Mouse (Mus musculus) lung, adult 2 months (tissue): ENCODE measurements around the gene Fndc3b. TPM values are rescaled to one million over a fixed set of nuclear protein-coding genes. Genes with fewer than 3 reads are reported as not detected.

ENCODE experiments used
- DNase-seq: peaks from one replicate; pipeline ENCODE4 v3.0.0; 2022
- H3K4me1 ChIP-seq: fragments of 200-500 bp; 2 replicates; pipeline ENCODE4 v1.6.1; 2011; ENCODE audit warnings: low read length; ENCODE audit not compliant: control insufficient read depth, insufficient read depth
- H3K4me3 ChIP-seq: fragments of 200-500 bp; replicated peaks from 2 replicates; pipeline ENCODE3; 2011; ENCODE audit warnings: low read depth, mild to moderate bottlenecking, control low read depth, low read length; ENCODE audit errors: extremely low read depth
- CTCF ChIP-seq: fragments of 200-500 bp; IDR thresholded peaks from 2 replicates; pipeline ENCODE4 v1.5.1; 2011; ENCODE audit warnings: mild to moderate bottlenecking, low read length, control low read depth; ENCODE audit not compliant: insufficient read depth
- POLR2A ChIP-seq: fragments of 200-500 bp; IDR thresholded peaks from 2 replicates; pipeline ENCODE4 v1.6.1; 2011; ENCODE audit warnings: low read depth, mild to moderate bottlenecking, control low read depth, low read length, borderline replicate concordance; ENCODE audit errors: extremely low read depth
- WGBS: fragments of 180-500 bp; shearing (Covaris S2); methylation state at CpG from one replicate; pipeline ENCODE4 v1.1.7; 2018; 5-methylcytosine and 5-hydroxymethylcytosine counted together
- polyA plus RNA-seq: library from polyadenylated mRNA; depleted of rRNA; stranded (reverse); fragments of >200 nt; gene quantifications from 2 replicates; pipeline ENCODE4 v1.2.3, GENCODE M21; 2012

Gene Fndc3b
- polyA plus RNA-seq, 1 experiment: 23.8 TPM

- DNase-seq: no peak
- Histone ChIP-seq H3K4me1 (no peaks in the 10 kb centered on the region), H3K4me3 (no peak overlapping the region)
- 89% methylated on average over 7 of the region's 7 CpGs for WGBS
- no peak for TF ChIP-seq POLR2A
- no peak for TF ChIP-seq CTCF
These were observed 235.2 kb downstream of the Fndc3b start for GRCm38 (mm10) chr3:27475899-27476298.

DNA sequence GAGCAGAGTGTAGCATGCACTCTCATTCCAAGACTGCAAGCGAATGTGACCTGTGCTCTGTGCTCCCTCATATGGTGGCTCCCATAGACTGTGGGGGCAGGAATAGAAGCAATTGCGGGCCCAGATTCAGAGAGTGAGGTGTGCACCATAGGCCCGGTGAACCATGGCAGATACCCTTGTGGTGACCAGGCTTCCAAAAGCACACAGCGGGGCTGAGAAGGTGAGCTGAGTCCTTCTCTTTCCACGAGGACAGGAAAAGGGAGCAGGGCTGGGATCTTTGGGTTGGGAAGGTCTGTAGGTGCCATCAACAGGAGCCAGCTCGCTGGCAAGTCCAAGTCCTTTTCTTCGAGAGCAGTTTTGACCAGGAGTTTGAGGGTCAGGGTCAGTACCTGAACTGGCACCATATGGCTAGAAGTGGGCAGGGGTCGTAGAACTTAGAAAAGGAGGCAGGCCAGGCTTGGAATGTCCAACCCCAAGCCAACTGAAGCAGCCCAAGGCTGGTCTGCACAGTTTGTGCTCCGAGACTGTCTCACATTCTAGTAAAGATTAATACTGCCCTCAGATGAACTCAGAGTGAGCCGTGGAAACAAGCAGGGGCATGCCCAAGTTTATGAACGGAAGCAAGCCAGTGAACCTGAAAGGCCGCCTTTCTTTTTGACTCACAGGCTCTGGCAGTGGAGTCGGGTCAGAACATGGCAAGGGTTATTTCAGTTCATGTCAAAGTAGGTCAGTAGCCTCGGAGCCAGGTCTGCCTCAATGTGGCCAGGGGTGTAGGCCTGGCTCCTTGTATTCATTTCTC is 237.1 kb downstream of the Fndc3b start:
- no peak overlapping the region for H3K4me3 ChIP-seq
- TF ChIP-seq POLR2A (no peak), CTCF (no peak)
- DNase-seq: no peak
- 83% methylated on average over 14 of the region's 14 CpGs for WGBS
- H3K4me1 ChIP-seq: no peaks in the 10 kb centered on the region

DNA sequence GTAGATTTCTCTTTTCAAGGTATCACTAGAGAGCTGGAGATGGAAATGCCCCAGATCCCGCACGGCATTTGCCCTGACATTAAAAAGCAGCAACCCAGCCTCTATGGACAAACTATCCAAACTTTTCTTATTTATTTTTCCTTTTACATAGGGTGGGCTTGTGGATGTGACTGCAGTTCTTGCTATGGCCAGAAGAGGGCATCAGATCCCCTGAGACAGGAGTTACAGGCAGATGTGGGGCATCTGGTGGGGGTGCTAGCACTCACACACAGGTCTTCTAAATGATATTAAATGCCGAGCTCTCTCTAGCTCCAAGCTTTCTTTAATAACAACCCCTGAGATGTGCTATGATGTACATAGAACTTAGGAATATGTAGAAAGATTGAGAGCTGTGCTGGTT is 238.3 kb downstream of the Fndc3b start:
- 95% methylated on average over 3 of the region's 3 CpGs for WGBS
- Histone ChIP-seq H3K4me3 (no peak overlapping the region), H3K4me1 (no peaks in the 10 kb centered on the region)
- TF ChIP-seq CTCF (peak; percentile 29; the same call in 1 of the 2 replicates), POLR2A (no peak)
- DNase-seq: no peak

GRCm38 (mm10) chr3:27470781-27471180 is 240.3 kb downstream of the Fndc3b start:
- no peak for TF ChIP-seq CTCF
- TF ChIP-seq POLR2A: no peak
- no peak for DNase-seq
- Histone ChIP-seq H3K4me1 (0 out of 2 replicates have a peak, but pooled peaks cover 3% of the 10 kb centered on the region), H3K4me3 (no peak overlapping the region)
- WGBS: 74% methylated on average over 8 of the region's 8 CpGs

- no peak for TF ChIP-seq CTCF
- no peak for TF ChIP-seq POLR2A
- 91% methylated on average over 8 of the region's 8 CpGs for WGBS
These were observed 241.1 kb downstream of the Fndc3b start for GRCm38 (mm10) chr3:27469971-27470370.

GRCm38 (mm10) chr3:27467505-27468020 is 243.5 kb downstream of the Fndc3b start:
- H3K4me1 ChIP-seq: 0 out of 2 replicates have a peak, but pooled peaks cover 3% of the 10 kb centered on the region
- no peak overlapping the region for H3K4me3 ChIP-seq
- 74% methylated on average over 11 of the region's 11 CpGs for WGBS
- TF ChIP-seq POLR2A (no peak), CTCF (peak; percentile 40; the same call in 1 of the 2 replicates)
- no peak for DNase-seq

More at GRCm38 (mm10) chr3:27469971-27470370, 241.1 kb downstream of the Fndc3b start:
- no peak for DNase-seq
- 0 out of 2 replicates have a peak, but pooled peaks cover 3% of the 10 kb centered on the region for H3K4me1 ChIP-seq
- H3K4me3 ChIP-seq: no peak overlapping the region

- peak; percentile 44; the same call in 1 of the 2 replicates for TF ChIP-seq CTCF
- TF ChIP-seq POLR2A: no peak
- WGBS: 57% methylated on average over 7 of the region's 7 CpGs
- DNase-seq: no peak
These were observed 244.7 kb downstream of the Fndc3b start for GRCm38 (mm10) chr3:27466297-27466901.

GRCm38 (mm10) chr3:27463373-27463772 is 247.7 kb downstream of the Fndc3b start:
- DNase-seq: no peak
- WGBS: 88% methylated on average over 7 of the region's 7 CpGs
- TF ChIP-seq CTCF (no peak), POLR2A (no peak)

More at GRCm38 (mm10) chr3:27466297-27466901, 244.7 kb downstream of the Fndc3b start:
- Histone ChIP-seq H3K4me3 (no peak overlapping the region), H3K4me1 (0 out of 2 replicates have a peak, but pooled peaks cover 3% of the 10 kb centered on the region)

GRCm38 (mm10) chr3:27462934-27463333 is 248.2 kb downstream of the Fndc3b start:
- 66% methylated on average over 15 of the region's 15 CpGs for WGBS
- no peak for DNase-seq
- TF ChIP-seq POLR2A: no peak
- H3K4me3 ChIP-seq: no peak overlapping the region
- H3K4me1 ChIP-seq: 0 out of 2 replicates have a peak, but pooled peaks cover 3% of the 10 kb centered on the region

More at GRCm38 (mm10) chr3:27463373-27463772, 247.7 kb downstream of the Fndc3b start:
- no peak overlapping the region for H3K4me3 ChIP-seq
- 0 out of 2 replicates have a peak, but pooled peaks cover 3% of the 10 kb centered on the region for H3K4me1 ChIP-seq

- Histone ChIP-seq H3K4me3 (no peak overlapping the region), H3K4me1 (0 out of 2 replicates have a peak, but pooled peaks cover 3% of the 10 kb centered on the region)
- TF ChIP-seq CTCF (no peak), POLR2A (no peak)
- no peak for DNase-seq
- 78% methylated on average over 9 of the region's 9 CpGs for WGBS
These were observed 248.7 kb downstream of the Fndc3b start for GRCm38 (mm10) chr3:27462316-27462902.
